Mouse (Mus musculus) intestine, embryonic 14.5 days (tissue): ENCODE results near the gene Nkx2-3. TPM values are rescaled to one million over a fixed set of nuclear protein-coding genes. Genes with fewer than 3 reads are reported as not detected.

Source experiments
- ATAC-seq: fragments of 200-750 bp; cut with Nextera tagmentation; replicated peaks from 2 replicates; pipeline ENCODE4 v1.8.0; 2017; ENCODE audit warnings: low read depth, moderate number of reproducible peaks, moderate TSS enrichment, moderate library complexity; ENCODE audit not compliant: low FRiP score, low TSS enrichment
- DNase-seq: peaks from one replicate; pipeline ENCODE4 v3.0.0-alpha.2; 2018; ENCODE audit warnings: low spot score
- H3K27ac ChIP-seq: fragments of 300-500 bp; sonication (generic); 2 replicates; pipeline ENCODE4 v1.5.1; 2014; ENCODE audit warnings: low read depth, mild to moderate bottlenecking, control low read depth
- H3K27me3 ChIP-seq: fragments of 300-500 bp; sonication (generic); replicated peaks from 2 replicates; pipeline ENCODE4 v1.6.1; 2014; ENCODE audit warnings: low read length, control low read depth; ENCODE audit not compliant: control insufficient read depth, insufficient read depth
- H3K36me3 ChIP-seq: fragments of 300-500 bp; sonication (generic); 2 replicates; pipeline ENCODE4 v1.6.1; 2014; ENCODE audit warnings: low read length, control low read depth; ENCODE audit not compliant: control insufficient read depth, insufficient read depth
- H3K4me1 ChIP-seq: fragments of 300-500 bp; sonication (generic); replicated peaks from 2 replicates; pipeline ENCODE4 v1.6.1; 2014; ENCODE audit warnings: low read length, control low read depth, mixed read lengths; ENCODE audit not compliant: control insufficient read depth, insufficient read depth
- H3K4me2 ChIP-seq: fragments of 300-500 bp; sonication (generic); 2 replicates; pipeline ENCODE4 v1.6.1; 2014; ENCODE audit warnings: low read length
- H3K4me3 ChIP-seq: fragments of 300-500 bp; sonication (generic); 2 replicates; pipeline ENCODE4 v1.5.1; 2014; ENCODE audit warnings: low read depth, low read length, control low read depth, mixed read lengths
- H3K9ac ChIP-seq: fragments of 300-500 bp; sonication (generic); 2 replicates; pipeline ENCODE4 v1.6.1; 2014; ENCODE audit warnings: mild to moderate bottlenecking, low read length
- H3K9me3 ChIP-seq: fragments of 300-500 bp; sonication (generic); 2 replicates; pipeline ENCODE4 v1.6.1; 2016; ENCODE audit warnings: low read length, control low read depth; ENCODE audit not compliant: control insufficient read depth
- WGBS: fragments of 180-500 bp; shearing (Covaris S2); extraction: QIAGEN DNeasy Blood & Tissue Kit; methylation state at CpG from one replicate; pipeline ENCODE4 v1.1.7; 2014; 5-methylcytosine and 5-hydroxymethylcytosine counted together
- polyA plus RNA-seq: library from polyadenylated mRNA; unstranded; fragments of >200 nt; fragmentation: Nextera tagmentation; extraction: Ambion mirVana; gene quantifications from 2 replicates; pipeline ENCODE4 v1.2.1, GENCODE M21; 2014

Nkx2-3 gene
- polyA plus RNA-seq, 1 experiment from 2014 or later: 83.9 TPM

GRCm38 (mm10) chr19:43583595-43583994 is 28.5 kb upstream of the Nkx2-3 start:
- Histone ChIP-seq H3K9me3 (no peaks in the 10 kb centered on the region), H3K4me2 (no peak overlapping the region), H3K36me3 (no peaks in the 10 kb centered on the region), H3K27me3 (peaks cover 29% of the 10 kb centered on the region), H3K4me1 (peaks cover 20% of the 10 kb centered on the region), H3K4me3 (no peak overlapping the region), H3K9ac (no peak overlapping the region), H3K27ac (peak overlapping the region; percentile 38; the same call in 1 of the 2 replicates)
- ATAC-seq: 0 out of 2 replicates have a peak, but pooled peaks have one; percentile 15
- DNase-seq: no peak
- 4% methylated on average over 17 of the region's 17 CpGs for WGBS

GRCm38 (mm10) chr19:43584788-43585187 is 27.3 kb upstream of the Nkx2-3 start:
- H3K9me3 ChIP-seq: no peaks in the 10 kb centered on the region
- H3K4me3 ChIP-seq: peak overlapping the region; percentile 2; the same call in 1 of the 2 replicates
- peaks cover 20% of the 10 kb centered on the region for H3K4me1 ChIP-seq
- H3K9ac ChIP-seq: no peak overlapping the region
- no peaks in the 10 kb centered on the region for H3K36me3 ChIP-seq
- peak overlapping the region; percentile 36 for H3K27ac ChIP-seq
- WGBS: 2% methylated on average over 13 of the region's 13 CpGs
- ATAC-seq: peak; percentile 70; the same call in 1 of the 2 replicates
- peak; percentile 84 for DNase-seq
- peaks cover 29% of the 10 kb centered on the region for H3K27me3 ChIP-seq
- H3K4me2 ChIP-seq: peak overlapping the region; percentile 44

GRCm38 (mm10) chr19:43592026-43592425 is 20.1 kb upstream of the Nkx2-3 start:
- Histone ChIP-seq H3K4me3 (no peak overlapping the region), H3K4me1 (no peaks in the 10 kb centered on the region), H3K27me3 (peaks cover 24% of the 10 kb centered on the region), H3K36me3 (no peaks in the 10 kb centered on the region), H3K9me3 (no peaks in the 10 kb centered on the region), H3K4me2 (no peak overlapping the region), H3K9ac (no peak overlapping the region), H3K27ac (no peak overlapping the region)
- no peak for DNase-seq
- ATAC-seq: no peak
- 68% methylated on average over 4 of the region's 4 CpGs for WGBS

- Histone ChIP-seq H3K36me3 (no peaks in the 10 kb centered on the region), H3K27me3 (peaks cover 60% of the 10 kb centered on the region), H3K4me1 (peaks cover 32% of the 10 kb centered on the region), H3K4me2 (no peak overlapping the region), H3K4me3 (no peak overlapping the region), H3K27ac (no peak overlapping the region), H3K9me3 (no peaks in the 10 kb centered on the region), H3K9ac (no peak overlapping the region)
- no peak for DNase-seq
- 33% methylated on average over 5 of the region's 5 CpGs for WGBS
- ATAC-seq: no peak
Observed at GRCm38 (mm10) chr19:43596981-43597380, 15.1 kb upstream of the Nkx2-3 start.

GRCm38 (mm10) chr19:43598741-43599660 is 13.1 kb upstream of the Nkx2-3 start:
- H3K4me2 ChIP-seq: peak overlapping the region; percentile 62
- DNase-seq: peak; percentile 70

GRCm38 (mm10) chr19:43599776-43600544 is 12.2 kb upstream of the Nkx2-3 start:
- peak; percentile 74 for DNase-seq
- H3K4me1 ChIP-seq: peaks cover 39% of the 10 kb centered on the region
- WGBS: 1% methylated on average over 27 of the region's 27 CpGs
- H3K4me3 ChIP-seq: peak overlapping the region; percentile 24
- peaks cover 70% of the 10 kb centered on the region for H3K27me3 ChIP-seq
- H3K4me2 ChIP-seq: peak overlapping the region; percentile 62
- H3K36me3 ChIP-seq: no peaks in the 10 kb centered on the region
- peak overlapping the region; percentile 30 for H3K9ac ChIP-seq
- ATAC-seq: peak; percentile 69
- H3K27ac ChIP-seq: peak overlapping the region; percentile 73
- H3K9me3 ChIP-seq: no peaks in the 10 kb centered on the region

More at GRCm38 (mm10) chr19:43598741-43599660, 13.1 kb upstream of the Nkx2-3 start:
- Histone ChIP-seq H3K36me3 (no peaks in the 10 kb centered on the region), H3K4me1 (peaks cover 36% of the 10 kb centered on the region), H3K4me3 (peak overlapping the region; percentile 24), H3K9ac (peak overlapping the region; percentile 30), H3K27ac (peak overlapping the region; percentile 73), H3K9me3 (no peaks in the 10 kb centered on the region), H3K27me3 (peaks cover 74% of the 10 kb centered on the region)
- ATAC-seq: peak; percentile 21; the same call in 1 of the 2 replicates
- WGBS: 9% methylated on average over 23 of the region's 25 CpGs

GRCm38 (mm10) chr19:43600545-43601331 is 11.4 kb upstream of the Nkx2-3 start:
- Histone ChIP-seq H3K9me3 (no peaks in the 10 kb centered on the region), H3K27ac (peak overlapping the region; percentile 73), H3K4me1 (peaks cover 46% of the 10 kb centered on the region), H3K36me3 (no peaks in the 10 kb centered on the region), H3K9ac (peak overlapping the region; percentile 8; the same call in 1 of the 2 replicates), H3K4me2 (peak overlapping the region; percentile 62), H3K27me3 (peaks cover 70% of the 10 kb centered on the region), H3K4me3 (peak overlapping the region; percentile 12; the same call in 1 of the 2 replicates)
- ATAC-seq: no peak
- DNase-seq: peak; percentile 74
- 10% methylated on average over 33 of the region's 33 CpGs for WGBS

- Histone ChIP-seq H3K4me1 (peaks cover 49% of the 10 kb centered on the region), H3K4me3 (peak overlapping the region; percentile 12; the same call in 1 of the 2 replicates), H3K9me3 (no peaks in the 10 kb centered on the region), H3K36me3 (no peaks in the 10 kb centered on the region), H3K27ac (peak overlapping the region; percentile 73; the same call in 1 of the 2 replicates), H3K27me3 (peaks cover 65% of the 10 kb centered on the region), H3K4me2 (peak overlapping the region; percentile 62), H3K9ac (0 out of 2 replicates have a peak overlapping the region, but pooled peaks have one; percentile 8)
- DNase-seq (no peak), ATAC-seq (no peak)
- 12% methylated on average over 27 of the region's 27 CpGs for WGBS
Observed at GRCm38 (mm10) chr19:43601440-43601839, 10.7 kb upstream of the Nkx2-3 start.
